Mouse (Mus musculus): ENCODE results near the gene Lrrc20. TPM values are rescaled to one million over a fixed set of nuclear protein-coding genes. Genes with fewer than 3 reads are reported as not detected.

Gene Lrrc20
- polyA plus RNA-seq, 1 experiment = 7.4 TPM

GRCm38 (mm10) chr10:61564408-61564807 lies 88.8 kb downstream of the Lrrc20 start:
- 83% methylated on average over 4 of the region's 4 CpGs for WGBS

GRCm38 (mm10) chr10:61570181-61570580 lies 94.6 kb downstream of the Lrrc20 start:
- WGBS = 53% methylated on average over 10 of the region's 10 CpGs
- Histone ChIP-seq H3K36me3 (ENCODE audit: control insufficient read depth, insufficient read depth, low read length) (no peaks in the 10 kb centered on the region), H3K4me1 (ENCODE audit: control insufficient read depth, insufficient read depth, insufficient read length, low read length) (no peaks in the 10 kb centered on the region), H3K27ac (ENCODE audit: insufficient read depth, low read depth, low read length) (no peak overlapping the region), H3K27me3 (ENCODE audit: control insufficient read depth, insufficient read depth, low read length) (no peaks in the 10 kb centered on the region), H3K4me3 (ENCODE audit: low read depth, low read length) (no peak overlapping the region)
- TF ChIP-seq CTCF (IDR thresholded peaks at IDR 0.05; ENCODE audit: extremely low read depth, insufficient read length, insufficient replicate concordance, low read depth, low read length) (no peak), POLR2A (IDR thresholded peaks at IDR 0.05; ENCODE audit: low read depth, low read length) (no peak)

More at GRCm38 (mm10) chr10:61564408-61564807, 88.8 kb downstream of the Lrrc20 start:
- no peaks in the 10 kb centered on the region for H3K4me1 ChIP-seq (ENCODE audit: control insufficient read depth, insufficient read depth, insufficient read length, low read length)
- no peak overlapping the region for H3K4me3 ChIP-seq (ENCODE audit: low read depth, low read length)
- H3K27ac ChIP-seq (ENCODE audit: insufficient read depth, low read depth, low read length) = no peak overlapping the region
- no peaks in the 10 kb centered on the region for H3K27me3 ChIP-seq (ENCODE audit: control insufficient read depth, insufficient read depth, low read length)
- no peak for TF ChIP-seq POLR2A (IDR thresholded peaks at IDR 0.05; ENCODE audit: low read depth, low read length)
- TF ChIP-seq CTCF (IDR thresholded peaks at IDR 0.05; ENCODE audit: extremely low read depth, insufficient read length, insufficient replicate concordance, low read depth, low read length) = no peak
- no peaks in the 10 kb centered on the region for H3K36me3 ChIP-seq (ENCODE audit: control insufficient read depth, insufficient read depth, low read length)

- TF ChIP-seq POLR2A (IDR thresholded peaks at IDR 0.05; ENCODE audit: low read depth, low read length) (no peak), CTCF (IDR thresholded peaks at IDR 0.05; ENCODE audit: extremely low read depth, insufficient read length, insufficient replicate concordance, low read depth, low read length) (no peak)
- Histone ChIP-seq H3K36me3 (ENCODE audit: control insufficient read depth, insufficient read depth, low read length) (no peaks in the 10 kb centered on the region), H3K4me3 (ENCODE audit: low read depth, low read length) (no peak overlapping the region), H3K4me1 (ENCODE audit: control insufficient read depth, insufficient read depth, insufficient read length, low read length) (no peaks in the 10 kb centered on the region), H3K27ac (ENCODE audit: insufficient read depth, low read depth, low read length) (no peak overlapping the region), H3K27me3 (ENCODE audit: control insufficient read depth, insufficient read depth, low read length) (no peaks in the 10 kb centered on the region)
- 61% methylated on average over 5 of the region's 5 CpGs for WGBS
Observed at GRCm38 (mm10) chr10:61572126-61572525, 96.5 kb downstream of the Lrrc20 start.

- no peaks in the 10 kb centered on the region for H3K27me3 ChIP-seq (ENCODE audit: control insufficient read depth, insufficient read depth, low read length)
- no peak overlapping the region for H3K4me3 ChIP-seq (ENCODE audit: low read depth, low read length)
- H3K36me3 ChIP-seq (ENCODE audit: control insufficient read depth, insufficient read depth, low read length) = no peaks in the 10 kb centered on the region
- no peak for TF ChIP-seq CTCF (IDR thresholded peaks at IDR 0.05; ENCODE audit: extremely low read depth, insufficient read length, insufficient replicate concordance, low read depth, low read length)
- TF ChIP-seq POLR2A (IDR thresholded peaks at IDR 0.05; ENCODE audit: low read depth, low read length) = no peak
- no peaks in the 10 kb centered on the region for H3K4me1 ChIP-seq (ENCODE audit: control insufficient read depth, insufficient read depth, insufficient read length, low read length)
- H3K27ac ChIP-seq (ENCODE audit: insufficient read depth, low read depth, low read length) = no peak overlapping the region
- 68% methylated on average over 13 of the region's 13 CpGs for WGBS
Observed at GRCm38 (mm10) chr10:61576120-61576767, 100.6 kb downstream of the Lrrc20 start.

GRCm38 (mm10) chr10:61587241-61587849 lies 111.7 kb downstream of the Lrrc20 start:
- Histone ChIP-seq H3K4me1 (ENCODE audit: control insufficient read depth, insufficient read depth, insufficient read length, low read length) (no peaks in the 10 kb centered on the region), H3K27ac (ENCODE audit: insufficient read depth, low read depth, low read length) (no peak overlapping the region), H3K27me3 (ENCODE audit: control insufficient read depth, insufficient read depth, low read length) (no peaks in the 10 kb centered on the region), H3K4me3 (ENCODE audit: low read depth, low read length) (no peak overlapping the region), H3K36me3 (ENCODE audit: control insufficient read depth, insufficient read depth, low read length) (no peaks in the 10 kb centered on the region)
- TF ChIP-seq CTCF (IDR thresholded peaks at IDR 0.05; ENCODE audit: extremely low read depth, insufficient read length, insufficient replicate concordance, low read depth, low read length) = no peak
- no peak for TF ChIP-seq POLR2A (IDR thresholded peaks at IDR 0.05; ENCODE audit: low read depth, low read length)
- 84% methylated on average over 7 of the region's 7 CpGs for WGBS

- H3K4me3 ChIP-seq (ENCODE audit: low read depth, low read length) = no peak overlapping the region
- peaks cover 5% of the 10 kb centered on the region; the same call in 1 of the 2 replicates for H3K4me1 ChIP-seq (ENCODE audit: control insufficient read depth, insufficient read depth, insufficient read length, low read length)
- H3K27ac ChIP-seq (ENCODE audit: insufficient read depth, low read depth, low read length) = no peak overlapping the region
- H3K27me3 ChIP-seq (ENCODE audit: control insufficient read depth, insufficient read depth, low read length) = peaks cover 11% of the 10 kb centered on the region
- no peak for TF ChIP-seq POLR2A (IDR thresholded peaks at IDR 0.05; ENCODE audit: low read depth, low read length)
- TF ChIP-seq CTCF (IDR thresholded peaks at IDR 0.05; ENCODE audit: extremely low read depth, insufficient read length, insufficient replicate concordance, low read depth, low read length) = no peak
- H3K36me3 ChIP-seq (ENCODE audit: control insufficient read depth, insufficient read depth, low read length) = no peaks in the 10 kb centered on the region
- WGBS = 75% methylated on average over 7 of the region's 7 CpGs
Observed at GRCm38 (mm10) chr10:61597991-61598390, 122.4 kb downstream of the Lrrc20 start.

- peaks cover 10% of the 10 kb centered on the region for H3K27me3 ChIP-seq (ENCODE audit: control insufficient read depth, insufficient read depth, low read length)
- H3K27ac ChIP-seq (ENCODE audit: insufficient read depth, low read depth, low read length) = no peak overlapping the region
- WGBS = 68% methylated on average over 9 of the region's 9 CpGs
- TF ChIP-seq POLR2A (IDR thresholded peaks at IDR 0.05; ENCODE audit: low read depth, low read length) (no peak), CTCF (IDR thresholded peaks at IDR 0.05; ENCODE audit: extremely low read depth, insufficient read length, insufficient replicate concordance, low read depth, low read length) (no peak)
- H3K4me3 ChIP-seq (ENCODE audit: low read depth, low read length) = no peak overlapping the region
- H3K36me3 ChIP-seq (ENCODE audit: control insufficient read depth, insufficient read depth, low read length) = no peaks in the 10 kb centered on the region
- peaks cover 4% of the 10 kb centered on the region; the same call in 1 of the 2 replicates for H3K4me1 ChIP-seq (ENCODE audit: control insufficient read depth, insufficient read depth, insufficient read length, low read length)
Observed at GRCm38 (mm10) chr10:61599556-61600114, 124.0 kb downstream of the Lrrc20 start.

Measured in small intestine, adult 2 months (tissue).